Mouse (Mus musculus): ENCODE data around the gene Ankra2.

DNA sequence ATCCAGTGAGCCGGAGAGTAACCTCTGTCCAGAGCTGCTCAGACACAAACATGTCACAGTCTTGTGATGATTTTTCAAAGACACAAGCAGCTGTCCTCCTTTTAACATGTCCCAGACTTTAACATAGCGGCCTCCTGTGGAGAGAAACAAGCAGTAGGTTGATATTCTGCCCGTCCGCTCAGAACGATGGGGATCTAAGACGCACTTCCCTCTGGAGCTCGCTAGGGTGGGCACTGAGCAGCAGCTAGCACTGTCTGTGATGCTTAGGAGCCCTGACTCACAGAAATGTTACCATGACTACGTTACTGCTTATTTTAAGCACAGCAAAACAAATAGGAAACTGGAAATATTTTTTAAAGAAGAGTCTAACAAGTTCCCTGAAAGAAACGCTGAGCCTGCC, 8.0 kb upstream of the Ankra2 start:
- 0 out of 2 replicates have a peak, but pooled peaks have one; percentile 7 for TF ChIP-seq CTCF (IDR thresholded peaks at IDR 0.05; ENCODE audit: low read depth)
- no peak for TF ChIP-seq EP300 (IDR thresholded peaks at IDR 0.05; ENCODE audit: low read depth)
